Mouse (Mus musculus) kidney, embryonic 14.5 days (tissue): ENCODE data around the gene Mfap1a. TPM values are rescaled to one million over a fixed set of nuclear protein-coding genes. Genes with fewer than 3 reads are reported as not detected.
"Not testable (repeated sequence)": the region's sequence is repeated elsewhere in the genome, so short reads cannot be mapped to it uniquely, and the experiment has no call there.

ENCODE experiments used
- ATAC-seq: fragments of 200-750 bp; cut with Nextera tagmentation; 2 replicates; pipeline ENCODE4 v1.8.0; 2017; ENCODE audit warnings: moderate number of reproducible peaks, mild to moderate bottlenecking, moderate TSS enrichment, moderate library complexity; ENCODE audit not compliant: low FRiP score, low TSS enrichment
- H3K27ac ChIP-seq: fragments of 300-500 bp; sonication (generic); 2 replicates; pipeline ENCODE4 v1.5.1; 2014; ENCODE audit warnings: low read depth, mild to moderate bottlenecking, low read length, moderate library complexity, mixed read lengths
- H3K27me3 ChIP-seq: fragments of 300-500 bp; sonication (generic); 2 replicates; pipeline ENCODE4 v1.6.1; 2014; ENCODE audit warnings: mild to moderate bottlenecking, low read length; ENCODE audit not compliant: control insufficient read depth, insufficient read depth
- H3K36me3 ChIP-seq: fragments of 300-500 bp; sonication (generic); 2 replicates; pipeline ENCODE4 v1.6.1; 2014; ENCODE audit warnings: low read length, mixed read lengths; ENCODE audit not compliant: control insufficient read depth, insufficient read depth
- H3K4me1 ChIP-seq: fragments of 300-500 bp; sonication (generic); 2 replicates; pipeline ENCODE4 v1.6.1; 2014; ENCODE audit warnings: low read length, mixed read lengths; ENCODE audit not compliant: control insufficient read depth, insufficient read depth
- H3K4me2 ChIP-seq: fragments of 300-500 bp; sonication (generic); replicated peaks from 2 replicates; pipeline ENCODE4 v1.6.1; 2014; ENCODE audit warnings: low read depth, mild to moderate bottlenecking, low read length
- H3K4me3 ChIP-seq: fragments of 300-500 bp; sonication (generic); 2 replicates; pipeline ENCODE4 v1.5.1; 2014; ENCODE audit warnings: mild to moderate bottlenecking, low read length
- H3K9ac ChIP-seq: fragments of 300-500 bp; sonication (generic); 2 replicates; pipeline ENCODE4 v1.6.1; 2014; ENCODE audit warnings: low read depth, mild to moderate bottlenecking, low read length, moderate library complexity
- H3K9me3 ChIP-seq: fragments of 300-500 bp; sonication (generic); 2 replicates; pipeline ENCODE4 v1.6.1; 2016; ENCODE audit warnings: low read length; ENCODE audit not compliant: control insufficient read depth
- WGBS: fragments of 180-500 bp; shearing (Covaris S2); extraction: QIAGEN DNeasy Blood & Tissue Kit; methylation state at CpG from one replicate; pipeline ENCODE4 v1.1.7; 2014; 5-methylcytosine and 5-hydroxymethylcytosine counted together
- polyA plus RNA-seq: library from polyadenylated mRNA; unstranded; fragments of >200 nt; fragmentation: Nextera tagmentation; extraction: Ambion mirVana; gene quantifications from 2 replicates; pipeline ENCODE4 v1.2.1, GENCODE M21; 2014

Mfap1a gene
- polyA plus RNA-seq, 1 experiment from 2014 or later, result 28.0 TPM

GRCm38 (mm10) chr2:121514211-121514610 is 7.7 kb upstream of the Mfap1a start:
- Histone ChIP-seq H3K9ac (no peak overlapping the region), H3K9me3 (no peaks in the 10 kb centered on the region), H3K4me1 (0 out of 2 replicates have a peak, but pooled peaks cover 3% of the 10 kb centered on the region), H3K4me2 (no peak overlapping the region), H3K27ac (no peak overlapping the region), H3K27me3 (no peaks in the 10 kb centered on the region), H3K4me3 (no peak overlapping the region), H3K36me3 (peaks cover 36% of the 10 kb centered on the region)
- WGBS, result 95% methylated on average over 4 of the region's 4 CpGs
- ATAC-seq, result no peak

- not testable (repeated sequence) for H3K27me3 ChIP-seq, H3K9me3 ChIP-seq, H3K4me2 ChIP-seq, H3K9ac ChIP-seq, H3K27ac ChIP-seq, ATAC-seq, H3K4me3 ChIP-seq, H3K4me1 ChIP-seq
- peaks cover 32% of the 10 kb centered on the region for H3K36me3 ChIP-seq
- 91% methylated on average over 4 of the region's 5 CpGs for WGBS
These were observed 6.7 kb upstream of the Mfap1a start for GRCm38 (mm10) chr2:121512991-121513765.

- no peak overlapping the region for H3K4me3 ChIP-seq
- H3K9me3 ChIP-seq, result no peaks in the 10 kb centered on the region
- no peak for ATAC-seq
- no peak overlapping the region for H3K27ac ChIP-seq
- no peaks in the 10 kb centered on the region for H3K27me3 ChIP-seq
- WGBS, result 96% methylated on average over 8 of the region's 8 CpGs
- H3K4me2 ChIP-seq, result no peak overlapping the region
- peaks cover 17% of the 10 kb centered on the region for H3K36me3 ChIP-seq
- H3K4me1 ChIP-seq, result peaks cover 12% of the 10 kb centered on the region
- no peak overlapping the region for H3K9ac ChIP-seq
These were observed 4.9 kb upstream of the Mfap1a start for GRCm38 (mm10) chr2:121511401-121511800.

GRCm38 (mm10) chr2:121509584-121509983 is 3.1 kb upstream of the Mfap1a start:
- Histone ChIP-seq H3K9ac (peak overlapping the region; percentile 51; the same call in 1 of the 2 replicates), H3K27ac (no peak overlapping the region), H3K36me3 (peaks cover 17% of the 10 kb centered on the region), H3K27me3 (no peaks in the 10 kb centered on the region), H3K4me3 (peak overlapping the region; percentile 37), H3K9me3 (no peaks in the 10 kb centered on the region), H3K4me1 (peaks cover 12% of the 10 kb centered on the region), H3K4me2 (peak overlapping the region; percentile 48)
- peak; percentile 82 for ATAC-seq
- WGBS, result 22% methylated on average over 16 of the region's 16 CpGs

- 85% methylated on average over 2 of the region's 2 CpGs for WGBS
- Histone ChIP-seq H3K27me3 (no peaks in the 10 kb centered on the region), H3K4me2 (peak overlapping the region; percentile 72), H3K36me3 (peaks cover 14% of the 10 kb centered on the region), H3K27ac (no peak overlapping the region), H3K9me3 (no peaks in the 10 kb centered on the region), H3K9ac (peak overlapping the region; percentile 68), H3K4me1 (peaks cover 12% of the 10 kb centered on the region), H3K4me3 (peak overlapping the region; percentile 54)
- no peak for ATAC-seq
These were observed 1.5 kb upstream of the Mfap1a start for GRCm38 (mm10) chr2:121507951-121508330.

GRCm38 (mm10) chr2:121507173-121507950 is 897 bp upstream of the Mfap1a start:
- Histone ChIP-seq H3K4me3 (peak overlapping the region; percentile 54), H3K9ac (peak overlapping the region; percentile 68), H3K9me3 (no peaks in the 10 kb centered on the region), H3K4me2 (peak overlapping the region; percentile 72), H3K27ac (no peak overlapping the region), H3K27me3 (no peaks in the 10 kb centered on the region), H3K36me3 (peaks cover 14% of the 10 kb centered on the region), H3K4me1 (peaks cover 12% of the 10 kb centered on the region)
- no peak for ATAC-seq
- 18% methylated on average over 12 of the region's 12 CpGs for WGBS

GRCm38 (mm10) chr2:121501550-121501949 is 4.9 kb downstream of the Mfap1a start:
- H3K4me3 ChIP-seq, ATAC-seq, H3K27me3 ChIP-seq, H3K27ac ChIP-seq, H3K4me2 ChIP-seq, H3K4me1 ChIP-seq, H3K9ac ChIP-seq, H3K36me3 ChIP-seq, H3K9me3 ChIP-seq: not testable (repeated sequence)
- 90% methylated on average over 2 of the region's 6 CpGs for WGBS

- not testable (repeated sequence) for H3K4me2 ChIP-seq, H3K9me3 ChIP-seq, ATAC-seq, H3K9ac ChIP-seq, H3K4me1 ChIP-seq, H3K27me3 ChIP-seq, H3K27ac ChIP-seq, H3K36me3 ChIP-seq, H3K4me3 ChIP-seq
- 83% methylated on average over 1 of the region's 2 CpGs for WGBS
These were observed 22.1 kb downstream of the Mfap1a start for GRCm38 (mm10) chr2:121484403-121484802.

GRCm38 (mm10) chr2:121483576-121483975 is 22.9 kb downstream of the Mfap1a start:
- Histone ChIP-seq H3K27me3 (no peaks in the 10 kb centered on the region), H3K27ac (no peak overlapping the region), H3K4me3 (no peak overlapping the region), H3K9ac (no peak overlapping the region), H3K4me1 (no peaks in the 10 kb centered on the region), H3K36me3 (no peaks in the 10 kb centered on the region), H3K9me3 (no peaks in the 10 kb centered on the region), H3K4me2 (no peak overlapping the region)
- 39% methylated on average over 8 of the region's 8 CpGs for WGBS
- ATAC-seq, result no peak
